Mouse (Mus musculus) liver, adult (tissue): ENCODE measurements around the gene Smpx.

Source experiments
- GATA4 ChIP-seq: IDR thresholded peaks from 2 replicates; pipeline ENCODE4 v1.6.1; 2014; ENCODE audit warnings: mild to moderate bottlenecking, low read length; ENCODE audit not compliant: insufficient replicate concordance

Smpx gene

GRCm38 (mm10) chrX:157698862-157699261 is at the start of gene Smpx:
Smpx (plus strand) TSS chrX:157698910.
- no peak for TF ChIP-seq GATA4

- TF ChIP-seq GATA4 = no peak
Observed at GRCm38 (mm10) chrX:157655047-157655446, 43.7 kb upstream of the Smpx start.

GRCm38 (mm10) chrX:157657356-157657755 is 41.4 kb upstream of the Smpx start:
- no peak for TF ChIP-seq GATA4

- no peak for TF ChIP-seq GATA4
Observed at GRCm38 (mm10) chrX:157671820-157672219, 26.9 kb upstream of the Smpx start.

GRCm38 (mm10) chrX:157674667-157675350 is 23.9 kb upstream of the Smpx start:
- TF ChIP-seq GATA4 = no peak

GRCm38 (mm10) chrX:157691186-157691585 is 7.5 kb upstream of the Smpx start:
- TF ChIP-seq GATA4 = no peak

- no peak for TF ChIP-seq GATA4
Observed at GRCm38 (mm10) chrX:157697591-157698135, 1.0 kb upstream of the Smpx start.

- TF ChIP-seq GATA4 = no peak
Observed at GRCm38 (mm10) chrX:157707236-157707635, 8.5 kb downstream of the Smpx start.

GRCm38 (mm10) chrX:157708616-157709280 is 10.0 kb downstream of the Smpx start:
- no peak for TF ChIP-seq GATA4

GRCm38 (mm10) chrX:157719907-157720306 is 21.2 kb downstream of the Smpx start:
- TF ChIP-seq GATA4 = no peak

- TF ChIP-seq GATA4 = no peak
Observed at GRCm38 (mm10) chrX:157730622-157731341, 32.1 kb downstream of the Smpx start.

- no peak for TF ChIP-seq GATA4
Observed at GRCm38 (mm10) chrX:157731658-157732314, 33.1 kb downstream of the Smpx start.

GRCm38 (mm10) chrX:157732346-157732745 is 33.6 kb downstream of the Smpx start:
- no peak for TF ChIP-seq GATA4

- no peak for TF ChIP-seq GATA4
Observed at GRCm38 (mm10) chrX:157733836-157734235, 35.1 kb downstream of the Smpx start.

- no peak for TF ChIP-seq GATA4
Observed at GRCm38 (mm10) chrX:157734341-157734740, 35.6 kb downstream of the Smpx start.
